Mouse (Mus musculus) regulatory T cell (primary cell): ENCODE measurements around the gene Slc7a4.
"Not testable (repeated sequence)": the region's sequence is repeated elsewhere in the genome, so short reads cannot be mapped to it uniquely, and the experiment has no call there.

Experiments used
- in situ Hi-C: fragments of 300-600 bp; cut with MboI, MseI; formaldehyde crosslinking; loops from one replicate; pipeline ENCODE4 v1.15.1; 2025; ENCODE audit warnings: high pct_unique_total_duplicates

The Slc7a4 gene

GRCm38 (mm10) chr16:17583064-17583463 lies at the start of gene Slc7a4:
Gene Slc7a4 (minus strand): TSS chr16:17583214.
- in situ Hi-C loops = no loop called here

GRCm38 (mm10) chr16:17632580-17632979 lies 49.6 kb upstream of the Slc7a4 start:
- in situ Hi-C loops = no loop called here

GRCm38 (mm10) chr16:17626269-17626555 lies 43.2 kb upstream of the Slc7a4 start:
- in situ Hi-C loops = no loop called here

- in situ Hi-C loops = no loop called here
Measured at GRCm38 (mm10) chr16:17625488-17626268, 42.7 kb upstream of the Slc7a4 start.

- in situ Hi-C loops = loop anchor here (5.0 kb wide), 1 partner anchor 220 kb away; no protein-coding TSS in a partner anchor
Measured at GRCm38 (mm10) chr16:17621936-17622335, 38.9 kb upstream of the Slc7a4 start.

GRCm38 (mm10) chr16:17619198-17620105 lies 36.4 kb upstream of the Slc7a4 start, which contains the start of gene Smpd4:
Gene Smpd4 (plus strand): TSS chr16:17619354.
- in situ Hi-C loops = loop anchor here (5.0 kb wide), 1 partner anchor 217 kb away; no protein-coding TSS in a partner anchor

GRCm38 (mm10) chr16:17617922-17618565 lies 35.0 kb upstream of the Slc7a4 start:
- in situ Hi-C loops = no loop called here

GRCm38 (mm10) chr16:17616212-17616611 lies 33.2 kb upstream of the Slc7a4 start:
- in situ Hi-C loops = no loop called here

- in situ Hi-C loops = not testable (repeated sequence)
Measured at GRCm38 (mm10) chr16:17614740-17615139, 31.7 kb upstream of the Slc7a4 start.

GRCm38 (mm10) chr16:17611383-17611782 lies 28.4 kb upstream of the Slc7a4 start:
- in situ Hi-C loops = no loop called here

- in situ Hi-C loops = no loop called here
Measured at GRCm38 (mm10) chr16:17605684-17606083, 22.7 kb upstream of the Slc7a4 start.

- in situ Hi-C loops = no loop called here
Measured at GRCm38 (mm10) chr16:17604941-17605340, 21.9 kb upstream of the Slc7a4 start.

- in situ Hi-C loops = no loop called here
Measured at GRCm38 (mm10) chr16:17600944-17601562, 18.0 kb upstream of the Slc7a4 start.

- in situ Hi-C loops = no loop called here
Measured at GRCm38 (mm10) chr16:17590731-17591130, 7.7 kb upstream of the Slc7a4 start.

GRCm38 (mm10) chr16:17584555-17584954 lies 1.5 kb upstream of the Slc7a4 start:
- in situ Hi-C loops = no loop called here

GRCm38 (mm10) chr16:17576825-17577215 lies 6.2 kb downstream of the Slc7a4 start:
- in situ Hi-C loops = loop anchor here (10.0 kb wide), 1 partner anchor 1702 kb away; no protein-coding TSS in a partner anchor

GRCm38 (mm10) chr16:17575870-17576824 lies 6.9 kb downstream of the Slc7a4 start:
- in situ Hi-C loops = loop anchor here (10.0 kb wide), 1 partner anchor 1701 kb away; no protein-coding TSS in a partner anchor

GRCm38 (mm10) chr16:17566186-17566585 lies 16.8 kb downstream of the Slc7a4 start:
- in situ Hi-C loops = no loop called here

- in situ Hi-C loops = no loop called here
Measured at GRCm38 (mm10) chr16:17564771-17565170, 18.2 kb downstream of the Slc7a4 start.

GRCm38 (mm10) chr16:17564221-17564620 lies 18.8 kb downstream of the Slc7a4 start:
- in situ Hi-C loops = no loop called here
